Mouse (Mus musculus): ENCODE measurements around the gene Babam2. TPM values are rescaled to one million over a fixed set of nuclear protein-coding genes. Genes with fewer than 3 reads are reported as not detected.

The Babam2 gene
- 55.8 TPM for polyA plus RNA-seq (2017; shearing (Covaris generic))

DNA sequence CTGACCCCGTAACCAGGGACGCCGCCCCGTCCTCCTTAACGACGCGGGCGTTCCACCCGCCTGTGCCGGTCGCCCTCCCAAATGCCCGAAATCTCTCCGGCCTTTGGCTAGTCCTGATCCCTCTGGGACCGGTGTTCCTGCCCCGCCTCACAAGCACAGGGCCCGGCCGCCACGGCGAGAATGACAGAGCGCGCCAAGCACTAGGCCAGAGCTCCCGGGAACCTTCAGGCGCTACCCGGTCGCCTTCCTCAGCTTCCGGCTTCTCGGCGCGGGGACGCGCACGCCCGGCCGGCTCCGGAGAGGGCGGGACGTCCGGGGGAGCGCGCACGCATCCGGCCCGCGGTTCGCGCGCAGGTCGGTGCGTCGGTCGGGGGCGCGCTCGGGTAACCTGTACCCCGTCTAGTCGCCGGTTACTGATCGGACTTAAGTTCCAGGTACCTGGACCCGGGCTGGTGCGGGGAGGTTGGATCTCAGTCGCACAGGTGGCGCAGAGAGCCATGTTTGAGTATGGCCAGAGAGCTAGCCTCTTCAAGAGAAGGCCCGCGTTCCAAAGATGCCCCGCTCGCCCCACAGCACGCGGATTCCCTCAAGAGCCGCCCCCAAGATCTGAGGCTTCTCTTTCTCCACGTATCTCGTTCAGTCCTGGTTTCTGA lies at the start of gene Babam2:
TSS of gene Babam2 (plus strand) at position 41 of the 653 bp plus-strand sequence.

DNA sequence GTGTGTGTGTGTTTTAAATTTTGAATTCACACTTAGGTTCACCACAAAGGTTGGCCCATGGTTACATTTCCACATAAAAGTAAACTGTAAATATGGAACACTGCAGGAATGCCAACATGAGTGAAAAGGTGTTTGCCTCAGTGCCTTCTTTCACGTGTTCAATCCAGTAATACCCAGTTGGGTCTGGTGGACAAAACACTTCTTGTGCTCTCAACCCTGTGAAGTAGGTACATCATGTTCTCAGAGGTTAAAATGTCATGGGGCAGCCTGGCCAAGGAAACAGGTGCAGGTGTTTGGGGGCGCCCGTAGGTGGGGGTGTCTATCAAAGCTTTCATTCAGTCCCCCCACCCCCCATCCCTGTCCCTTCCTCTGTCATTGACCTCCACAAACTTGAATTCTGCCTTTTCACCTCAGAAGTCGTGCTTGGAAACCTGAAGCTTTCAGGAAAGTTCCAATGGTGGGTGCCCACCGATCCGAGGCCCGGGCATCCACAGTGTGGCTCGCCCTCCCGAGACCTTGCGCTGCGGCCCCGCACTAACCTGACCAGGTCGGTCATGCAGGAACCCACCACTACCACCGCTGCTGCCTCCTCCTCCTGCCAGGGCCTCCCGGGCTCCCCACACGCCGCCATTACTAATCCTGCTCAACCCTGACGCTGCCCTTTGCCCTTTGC lies 377 bp upstream of the Babam2 start, which contains the start of gene Rbks:
TSS of gene Rbks (minus strand) at position 657 of the 673 bp plus-strand sequence.

Other genes with a start within 250 kb of the Babam2 start
- gene Zfp512, start 245.3 kb upstream of the Babam2 start, polyA plus RNA-seq (2017; shearing (Covaris generic)): 57.8 TPM
- 0.18 TPM for gene 4930548H24Rik, start 211.9 kb upstream of the Babam2 start, polyA plus RNA-seq (2017; shearing (Covaris generic))
- gene Gpn1, start 202.9 kb upstream of the Babam2 start, polyA plus RNA-seq (2017; shearing (Covaris generic)): 41.8 TPM
- gene Slc4a1ap, start 170.7 kb upstream of the Babam2 start, polyA plus RNA-seq (2017; shearing (Covaris generic)): 47.3 TPM
- gene Supt7l, start 169.9 kb upstream of the Babam2 start, polyA plus RNA-seq (2017; shearing (Covaris generic)): 23.1 TPM
- gene Mrpl33, start 100.7 kb upstream of the Babam2 start, polyA plus RNA-seq (2017; shearing (Covaris generic)): 203 TPM
- 22.1 TPM for gene Rbks, start 57 bp upstream of the Babam2 start, polyA plus RNA-seq (2017; shearing (Covaris generic))